Mouse (Mus musculus) MEL (cell line): ENCODE measurements around the gene Prr5l. TPM values are rescaled to one million over a fixed set of nuclear protein-coding genes. Genes with fewer than 3 reads are reported as not detected.

Source experiments
- DNase-seq: peaks from one replicate; pipeline ENCODE4 v3.0.0; 2011; ENCODE audit warnings: low read depth, low spot score
- H3K27ac ChIP-seq: 2 replicates; pipeline ENCODE4 v1.5.1; 2012; ENCODE audit warnings: low read depth, mild to moderate bottlenecking, control low read depth, low read length, moderate library complexity; ENCODE audit not compliant: control insufficient read depth
- H3K27me3 ChIP-seq, 2 experiments: fragments of 150-350 bp in 1 of 2; sonication (generic) in 1 of 2; 2 replicates each; pipeline ENCODE4 v1.6.1; 2012; ENCODE audit warnings: low read length in 2 of 2, mild to moderate bottlenecking in 2 of 2, improper control_type of control experiment in 1 of 2, moderate library complexity in 1 of 2; ENCODE audit not compliant: insufficient read depth in 2 of 2, control insufficient read depth in 1 of 2
- H3K36me3 ChIP-seq, 2 experiments: 2 replicates each; pipeline ENCODE4 v1.6.1; 2012 to 2014; ENCODE audit warnings: low read length in 2 of 2, improper control_type of control experiment in 1 of 2, inconsistent platforms in 1 of 2, mild to moderate bottlenecking in 1 of 2; ENCODE audit not compliant: insufficient read depth in 2 of 2, control insufficient read depth in 1 of 2
- H3K4me1 ChIP-seq, 2 experiments: fragments of 150-350 bp in 1 of 2; sonication (generic) in 1 of 2; 2 replicates each; pipeline ENCODE4 v1.6.1; 2012; ENCODE audit warnings: low read length in 2 of 2, improper control_type of control experiment in 1 of 2, mild to moderate bottlenecking in 1 of 2; ENCODE audit not compliant: insufficient read depth in 2 of 2, control insufficient read depth in 1 of 2
- H3K4me3 ChIP-seq, 2 experiments: fragments of 150-350 bp in 1 of 2; sonication (generic) in 1 of 2; 2 replicates each; pipeline ENCODE4 v1.5.1; 2012; ENCODE audit warnings: low read depth in 2 of 2, low read length in 2 of 2, mild to moderate bottlenecking in 2 of 2, moderate library complexity in 2 of 2, control low read depth in 1 of 2, improper control_type of control experiment in 1 of 2; ENCODE audit not compliant: control insufficient read depth in 1 of 2, insufficient read depth in 1 of 2
- H3K79me2 ChIP-seq: 2 replicates; pipeline ENCODE4 v1.6.1; 2012; ENCODE audit warnings: mild to moderate bottlenecking, low read length, moderate library complexity; ENCODE audit not compliant: control insufficient read depth, poor library complexity, insufficient read depth
- H3K9ac ChIP-seq: 2 replicates; pipeline ENCODE4 v1.6.1; 2012; ENCODE audit warnings: low read depth, mild to moderate bottlenecking, control low read depth, low read length, moderate library complexity; ENCODE audit not compliant: control insufficient read depth, poor library complexity, severe bottlenecking
- H3K9me3 ChIP-seq: fragments of 150-350 bp; sonication (generic); replicated peaks from 2 replicates; pipeline ENCODE4 v1.6.1; 2012; ENCODE audit warnings: mild to moderate bottlenecking, low read length, improper control_type of control experiment, moderate library complexity; ENCODE audit not compliant: insufficient read depth
- BHLHE40 ChIP-seq: IDR thresholded peaks from 2 replicates; pipeline ENCODE4 v1.6.1; 2012; ENCODE audit warnings: low read depth, mild to moderate bottlenecking, inconsistent platforms, low read length, improper control_type of control experiment, borderline replicate concordance
- E2F4 ChIP-seq: IDR thresholded peaks from 2 replicates; pipeline ENCODE4 v1.6.1; 2011; ENCODE audit warnings: low read depth, low read length, improper control_type of control experiment, borderline replicate concordance
- ELF1 ChIP-seq: IDR thresholded peaks from 2 replicates; pipeline ENCODE4 v1.6.1; 2014; ENCODE audit warnings: low read depth, mild to moderate bottlenecking, inconsistent platforms, low read length, improper control_type of control experiment, moderate library complexity
- EP300 ChIP-seq, 2 experiments: IDR thresholded peaks; 2 replicates each; pipeline ENCODE4 v1.6.1; 2011; ENCODE audit warnings: improper control_type of control experiment in 2 of 2, low read length in 2 of 2, low read depth in 1 of 2, mild to moderate bottlenecking in 1 of 2
- GATA1 ChIP-seq: IDR thresholded peaks from 2 replicates; pipeline ENCODE4 v1.6.1; 2011; ENCODE audit warnings: low read depth, low read length, improper control_type of control experiment
- JUND ChIP-seq: IDR thresholded peaks from 2 replicates; pipeline ENCODE4 v1.6.1; 2011; ENCODE audit warnings: low read depth, mild to moderate bottlenecking, improper control_type of control experiment, low read length
- MAFK ChIP-seq: IDR thresholded peaks from 2 replicates; pipeline ENCODE4 v1.6.1; 2011; ENCODE audit warnings: low read depth, mild to moderate bottlenecking, low read length, improper control_type of control experiment, borderline replicate concordance
- MXI1 ChIP-seq: IDR thresholded peaks from 2 replicates; pipeline ENCODE4 v1.6.1; 2011; ENCODE audit warnings: mild to moderate bottlenecking, low read depth, low read length, improper control_type of control experiment
- MYB ChIP-seq: IDR thresholded peaks from 2 replicates; pipeline ENCODE4 v1.6.1; 2011; ENCODE audit warnings: mild to moderate bottlenecking, low read depth, low read length, improper control_type of control experiment
- NELFE ChIP-seq: IDR thresholded peaks from 2 replicates; pipeline ENCODE4 v1.6.1; 2011; ENCODE audit warnings: low read depth, low read length, improper control_type of control experiment
- NRF1 ChIP-seq: IDR thresholded peaks from 2 replicates; pipeline ENCODE4 v1.6.1; 2014; ENCODE audit warnings: low read depth, mild to moderate bottlenecking, inconsistent platforms, low read length, improper control_type of control experiment, moderate library complexity; ENCODE audit not compliant: poor library complexity, insufficient read depth, severe bottlenecking
- POLR2AphosphoS2 ChIP-seq: IDR thresholded peaks from 2 replicates; pipeline ENCODE4 v1.6.1; 2011; ENCODE audit warnings: low read length, improper control_type of control experiment
- POLR2AphosphoS5 ChIP-seq: IDR thresholded peaks from 2 replicates; pipeline ENCODE4 v1.6.1; 2012; ENCODE audit warnings: low read depth, borderline replicate concordance, mild to moderate bottlenecking, inconsistent platforms, low read length, moderate library complexity, mixed read lengths
- SMC3 ChIP-seq: IDR thresholded peaks from 2 replicates; pipeline ENCODE4 v1.6.1; 2011; ENCODE audit warnings: low read depth, low read length, improper control_type of control experiment
- TBP ChIP-seq: IDR thresholded peaks from 2 replicates; pipeline ENCODE4 v1.8.0; 2011; ENCODE audit warnings: low read depth, low read length, improper control_type of control experiment
- TCF12 ChIP-seq: IDR thresholded peaks from 2 replicates; pipeline ENCODE4 v1.6.1; 2014; ENCODE audit warnings: low read depth, mild to moderate bottlenecking, inconsistent platforms, low read length, improper control_type of control experiment, moderate library complexity
- USF2 ChIP-seq, 2 experiments: IDR thresholded peaks; 2 replicates each; pipeline ENCODE4 v1.6.1; 2011 to 2012; ENCODE audit warnings: improper control_type of control experiment in 2 of 2, low read length in 2 of 2, borderline replicate concordance in 1 of 2, inconsistent platforms in 1 of 2, low read depth in 1 of 2, mild to moderate bottlenecking in 1 of 2; ENCODE audit not compliant: insufficient read depth in 1 of 2
- ZNF384 ChIP-seq: IDR thresholded peaks from 2 replicates; pipeline ENCODE4 v1.6.1; 2012; ENCODE audit warnings: low read depth, mild to moderate bottlenecking, inconsistent platforms, low read length, improper control_type of control experiment
- polyA plus RNA-seq, 2 experiments: library from polyadenylated mRNA; stranded (reverse) in 1 of 2; unstranded in 1 of 2; fragments of >175 nt in 1 of 2; fragments of >200 nt in 1 of 2; gene quantifications; 2 replicates each; pipeline versions ENCODE4 v1.2.1 to v1.2.4; 2012; ENCODE audit warnings: low replicate concordance in 2 of 2, low read depth in 1 of 2; ENCODE audit not compliant: insufficient read length in 2 of 2, insufficient read depth in 1 of 2, missing spikeins in 1 of 2
- total RNA-seq: library from RNA; depleted of rRNA; stranded (reverse); fragments of 300-350 nt; gene quantifications from 2 replicates; pipeline ENCODE4 v1.2.3, GENCODE M21; 2012

Gene Prr5l
- total and polyA plus RNA-seq, 3 experiments: 0.04 TPM; not detected in 2

DNA sequence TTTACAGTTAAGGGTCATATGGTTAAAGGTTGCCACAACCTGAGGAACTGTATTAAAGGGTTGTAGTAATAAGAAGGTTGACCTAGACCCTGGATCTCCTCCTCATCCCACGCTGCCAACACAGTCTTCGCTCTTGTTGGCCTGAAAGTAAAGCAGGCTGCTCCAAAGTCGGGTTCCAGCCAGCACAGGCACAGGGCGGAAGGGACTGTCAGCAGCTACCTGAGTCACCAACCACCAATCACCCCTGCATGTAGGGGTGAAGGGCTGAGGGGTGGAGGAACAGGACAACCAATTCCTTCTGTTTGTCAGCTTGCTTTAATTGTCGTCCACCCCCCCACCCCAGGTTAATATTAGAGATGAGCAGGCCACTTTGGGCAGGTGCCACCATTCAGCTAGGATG lies 119.3 kb downstream of the Prr5l start:
- H3K4me3 ChIP-seq: no peak overlapping the region
- no peaks in the 10 kb centered on the region for H3K4me1 ChIP-seq
- TF ChIP-seq JUND: no peak
- no peak for TF ChIP-seq MXI1
- TF ChIP-seq BHLHE40: no peak
- TF ChIP-seq POLR2AphosphoS5: no peak
- no peak for TF ChIP-seq ELF1
- no peak for TF ChIP-seq NRF1
- TF ChIP-seq MAFK: no peak
- TF ChIP-seq TCF12: no peak
- no peak for TF ChIP-seq MYB
- no peak for TF ChIP-seq ZNF384
- TF ChIP-seq EP300 (IDR thresholded peaks at IDR 0.05; ENCODE audit: low read depth in 1 of 2, low read length in 2 of 2): no peak
- TF ChIP-seq SMC3: no peak
- TF ChIP-seq POLR2AphosphoS2: no peak
- TF ChIP-seq TBP: no peak
- no peak for TF ChIP-seq E2F4
- no peak for TF ChIP-seq NELFE
- no peak for TF ChIP-seq USF2 (IDR thresholded peaks at IDR 0.05; ENCODE audit: borderline replicate concordance in 1 of 2, insufficient read depth in 1 of 2, low read depth in 1 of 2, low read length in 2 of 2)
- no peak overlapping the region for H3K27ac ChIP-seq
- peaks cover 6% of the 10 kb centered on the region in 2 experiments for H3K27me3 ChIP-seq
- no peaks in the 10 kb centered on the region for H3K36me3 ChIP-seq
- no peak for DNase-seq
- no peaks in the 10 kb centered on the region for H3K79me2 ChIP-seq
- no peaks in the 10 kb centered on the region for H3K9me3 ChIP-seq
- H3K9ac ChIP-seq: no peak overlapping the region

DNA sequence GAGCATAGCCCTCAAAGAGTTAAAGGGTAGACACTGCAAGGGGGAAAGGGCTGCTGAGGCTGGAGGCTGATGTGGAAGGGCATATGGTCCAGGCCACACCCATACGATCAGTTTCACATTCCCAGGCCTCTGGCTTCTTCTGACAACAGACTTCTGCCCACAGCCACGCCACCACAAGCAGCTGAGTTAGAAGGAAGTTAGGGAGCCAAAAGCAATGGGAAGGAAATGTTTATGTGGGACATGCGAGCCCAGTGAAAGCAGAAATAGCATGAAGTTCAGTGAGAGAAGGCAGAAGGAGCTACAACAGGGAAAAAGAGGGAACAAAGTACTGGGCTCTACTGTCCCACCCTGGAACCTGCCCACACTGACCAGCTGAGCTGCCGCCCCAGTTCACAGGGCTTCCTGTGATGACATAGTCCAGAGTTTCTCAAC lies 119.9 kb downstream of the Prr5l start:
- Histone ChIP-seq H3K27ac (no peak overlapping the region), H3K79me2 (no peaks in the 10 kb centered on the region), H3K9me3 (no peaks in the 10 kb centered on the region)
- TF ChIP-seq NRF1 (no peak), GATA1 (no peak)
- TF ChIP-seq, all 39 proteins: peak for 0
- DNase-seq: no peak
- Histone ChIP-seq H3K36me3 (no peaks in the 10 kb centered on the region), H3K4me1 (no peaks in the 10 kb centered on the region), H3K9ac (no peak overlapping the region), H3K27me3 (peaks cover 6% of the 10 kb centered on the region in 2 experiments), H3K4me3 (no peak overlapping the region)
